Mouse (Mus musculus): Measurements from ENCODE around the gene Calcr.
"Not testable (repeated sequence)": the region's sequence is repeated elsewhere in the genome, so short reads cannot be mapped to it uniquely, and the experiment has no call there.

Calcr gene

DNA sequence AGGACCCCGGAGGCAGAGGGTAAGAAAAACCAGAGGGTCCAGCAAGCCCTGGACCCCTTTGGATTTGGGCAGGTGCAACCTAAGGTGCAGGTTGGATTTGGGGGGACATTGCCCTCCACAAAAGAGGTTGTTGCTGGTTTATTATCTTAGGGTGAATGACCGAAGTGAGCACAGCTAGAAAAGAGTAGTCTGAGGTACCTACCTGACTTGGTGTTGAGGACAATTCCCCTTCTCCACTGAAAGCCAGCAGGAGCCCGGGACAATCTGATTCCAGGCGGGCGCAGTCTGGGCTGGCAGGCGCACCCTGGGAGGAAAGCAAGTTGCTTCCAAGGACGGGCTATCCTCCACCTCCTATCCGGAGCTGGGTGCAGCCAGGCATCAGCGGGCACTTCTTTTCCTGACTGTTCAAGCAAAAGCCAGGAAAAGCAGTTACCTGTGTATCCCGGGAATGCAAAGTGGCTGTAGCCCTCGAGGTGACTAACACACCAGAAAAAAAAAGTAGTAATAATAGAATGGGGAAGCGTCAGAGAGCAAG, at the start of gene Calcr:
Gene Calcr, minus strand, starts transcription at position 485 of the 535 bp plus-strand sequence.
- no peak for DNase-seq (ENCODE audit: low spot score)

DNA sequence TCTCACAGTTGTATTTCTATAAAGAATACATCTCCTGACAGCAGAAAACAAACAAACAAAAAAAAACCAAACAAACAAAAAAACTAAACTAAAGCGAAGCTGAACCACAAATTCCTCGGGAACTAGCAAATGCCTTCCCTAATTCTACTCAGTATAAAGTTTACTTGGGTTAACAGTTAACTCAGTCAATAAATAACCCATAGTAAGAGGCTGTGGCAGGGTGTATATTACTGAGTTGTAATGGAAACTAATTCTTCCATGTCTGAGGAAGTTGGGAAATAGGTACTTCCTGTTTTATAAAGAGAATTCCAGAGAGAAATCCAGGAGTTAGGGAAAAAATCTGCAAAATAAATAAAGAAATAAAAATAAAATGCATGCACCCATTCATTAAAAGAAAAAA, 3.0 kb upstream of the Calcr start:
- DNase-seq (ENCODE audit: low spot score): no peak

- DNase-seq (ENCODE audit: low spot score): no peak
Observed at GRCm38 (mm10) chr6:3763171-3763967, 1.1 kb downstream of the Calcr start.

GRCm38 (mm10) chr6:3751576-3751975, 12.9 kb downstream of the Calcr start:
- no peak for DNase-seq (ENCODE audit: low spot score)

DNA sequence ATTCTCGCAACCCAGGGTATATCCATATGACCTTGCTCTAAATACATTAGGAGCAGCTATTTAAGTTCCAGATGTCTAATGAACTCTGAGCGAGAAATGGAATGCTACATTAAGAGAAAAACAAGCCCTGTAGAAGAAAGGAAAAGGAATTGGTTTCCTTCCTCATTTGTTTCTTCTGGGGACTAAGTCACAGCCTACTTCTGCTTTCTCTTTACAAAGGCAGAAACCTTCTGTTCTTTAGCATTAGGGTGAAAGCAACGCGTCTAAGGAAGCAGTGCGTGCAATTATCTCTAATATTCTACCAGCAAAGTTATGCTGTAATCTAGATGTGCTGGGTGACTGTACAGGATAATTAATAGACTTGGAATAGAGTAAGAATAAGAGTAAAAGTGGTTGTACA, 14.9 kb downstream of the Calcr start:
- DNase-seq (ENCODE audit: low spot score): no peak

- DNase-seq (ENCODE audit: low spot score): no peak
Observed at GRCm38 (mm10) chr6:3745546-3745945, 19.0 kb downstream of the Calcr start.

GRCm38 (mm10) chr6:3741996-3742713, 22.4 kb downstream of the Calcr start:
- no peak for DNase-seq (ENCODE audit: low spot score)

- no peak for DNase-seq (ENCODE audit: low spot score)
Observed at GRCm38 (mm10) chr6:3741296-3741695, 23.2 kb downstream of the Calcr start.

GRCm38 (mm10) chr6:3730246-3730867, 34.2 kb downstream of the Calcr start:
- no peak for DNase-seq (ENCODE audit: low spot score)

DNA sequence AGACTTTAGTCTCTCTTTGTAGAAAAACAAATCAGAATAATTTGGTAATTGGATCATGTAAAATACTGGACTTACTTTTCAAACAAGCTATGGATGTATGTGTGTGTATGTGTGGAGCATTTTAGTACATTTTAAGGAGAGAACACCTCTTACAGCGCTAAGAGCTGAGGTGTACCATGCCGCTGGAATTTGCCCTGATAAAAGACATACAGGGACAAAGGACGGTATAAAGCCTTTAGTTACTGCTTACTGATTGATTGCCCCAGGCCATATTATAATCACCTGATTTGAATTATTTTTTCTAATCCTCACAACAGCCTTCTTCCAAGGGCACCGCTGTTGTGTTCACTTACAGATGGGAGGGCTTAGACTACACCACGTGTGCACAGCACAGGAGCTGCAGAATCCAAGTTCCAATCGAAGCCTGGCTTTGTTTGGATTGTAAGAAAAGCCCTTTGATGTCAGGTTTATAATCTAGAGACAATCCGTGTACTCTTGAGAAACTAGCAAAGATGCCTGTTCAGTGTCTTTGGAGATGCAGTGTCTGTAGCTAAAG, 76.3 kb downstream of the Calcr start:
- DNase-seq (ENCODE audit: low spot score): no peak

- DNase-seq (ENCODE audit: low spot score): not testable (repeated sequence)
Observed at GRCm38 (mm10) chr6:3678286-3678685, 86.2 kb downstream of the Calcr start.

GRCm38 (mm10) chr6:3677806-3678205, 86.7 kb downstream of the Calcr start:
- no peak for DNase-seq (ENCODE audit: low spot score)

DNA sequence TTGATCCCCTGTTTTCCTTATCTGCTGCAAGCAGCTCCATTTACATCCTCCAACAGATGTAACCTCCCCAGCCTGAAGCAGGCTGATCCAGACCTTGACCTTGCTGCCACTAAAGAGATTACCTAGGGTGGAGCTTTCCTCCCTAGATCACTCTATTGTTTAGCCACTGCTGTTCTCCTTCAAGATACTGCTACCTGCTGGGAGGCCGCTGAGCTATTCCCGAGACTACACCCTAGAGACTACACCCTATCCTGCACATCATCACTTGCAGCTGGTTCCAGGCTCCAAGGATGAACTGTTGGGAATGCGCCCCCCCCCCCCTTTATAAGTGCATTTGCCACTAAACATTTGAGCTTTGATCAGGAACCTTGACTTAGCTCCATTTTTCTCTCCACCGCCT, 92.6 kb downstream of the Calcr start:
- DNase-seq (ENCODE audit: low spot score): not testable (repeated sequence)

DNA sequence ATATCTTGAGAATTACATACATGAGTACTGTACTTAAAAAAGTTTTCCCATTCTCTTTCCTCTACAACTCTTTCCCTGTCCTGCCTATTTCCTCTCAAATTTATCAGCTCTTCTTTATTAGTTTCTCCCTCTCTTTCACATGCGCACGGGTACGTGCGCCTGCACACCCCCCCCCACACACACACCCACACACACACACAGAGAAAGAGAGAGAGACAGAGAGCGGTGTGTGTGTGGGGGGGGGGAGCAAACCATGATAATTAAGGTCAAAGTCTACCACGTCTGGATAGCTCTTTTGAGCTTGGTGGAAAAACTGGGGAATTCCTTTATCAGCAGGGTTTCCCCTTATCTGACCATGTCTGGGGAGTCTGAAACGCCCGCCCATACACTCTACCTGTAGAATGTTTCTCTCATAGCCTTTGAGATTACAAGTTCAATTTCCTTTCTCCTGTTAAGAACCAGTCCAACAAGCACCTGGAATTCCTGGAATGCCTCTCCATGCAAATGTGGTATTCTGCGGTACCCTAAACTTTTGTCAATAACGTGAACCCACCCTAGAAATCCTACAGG, 100.3 kb downstream of the Calcr start:
- no peak for DNase-seq (ENCODE audit: low spot score)

GRCm38 (mm10) chr6:3658405-3658804, 106.1 kb downstream of the Calcr start:
- no peak for DNase-seq (ENCODE audit: low spot score)

Measured in T-cell, adult 2 months (primary cell).